Mouse (Mus musculus) MEL-GATA-1-ER (cell line): ENCODE results near the gene Amph.
"Not testable (repeated sequence)": the region's sequence is repeated elsewhere in the genome, so short reads cannot be mapped to it uniquely, and the experiment has no call there.

Experiments
- DNase-seq: peaks from one replicate; pipeline ENCODE4 v3.0.0-alpha.2; 2012; ENCODE audit warnings: low read depth; ENCODE audit errors: extremely low read depth

Amph gene

DNA sequence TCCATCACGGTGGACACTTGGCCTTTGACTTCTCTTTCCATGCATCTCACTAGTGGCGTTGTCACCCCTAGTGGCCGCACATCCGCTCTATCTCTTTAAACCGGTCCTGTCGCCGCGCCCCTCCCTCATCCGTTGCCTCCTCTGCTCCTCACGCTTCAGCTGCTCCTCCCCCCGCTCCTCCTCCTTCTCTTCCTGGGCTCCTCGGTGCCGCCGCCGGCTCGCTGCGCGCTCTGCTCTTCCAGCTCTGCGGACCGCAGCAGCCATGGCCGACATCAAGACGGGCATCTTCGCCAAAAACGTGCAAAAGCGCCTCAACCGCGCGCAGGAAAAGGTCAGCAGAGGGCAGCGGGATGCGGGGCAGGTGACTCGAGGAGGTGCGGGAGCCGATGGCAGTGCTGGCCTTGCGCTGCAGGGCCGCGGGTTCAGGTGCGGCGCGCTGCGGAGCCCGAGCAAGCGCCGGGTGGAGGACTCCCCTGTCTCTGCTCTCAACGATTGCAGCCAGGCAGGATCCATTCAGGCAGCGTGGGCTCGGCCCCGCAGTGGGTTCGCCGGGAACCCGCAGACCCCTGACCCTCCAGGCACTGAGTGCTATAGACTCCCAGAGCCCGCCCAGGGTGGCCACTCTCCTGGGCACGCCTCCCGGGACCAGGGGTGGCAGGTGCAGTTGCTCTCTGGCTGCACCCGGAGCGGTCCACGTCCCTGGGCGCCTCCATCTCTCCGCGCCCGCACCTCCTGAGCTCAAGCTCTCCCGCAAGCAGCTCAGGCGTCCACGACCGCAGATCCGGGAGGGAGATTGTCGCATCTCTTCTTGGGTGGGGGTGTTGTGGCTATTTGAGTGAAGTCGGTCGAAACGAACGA is at the start of gene Amph:
Gene Amph, plus strand, starts transcription at position 35 of the 858 bp plus-strand sequence.
- DNase-seq, result no peak

DNA sequence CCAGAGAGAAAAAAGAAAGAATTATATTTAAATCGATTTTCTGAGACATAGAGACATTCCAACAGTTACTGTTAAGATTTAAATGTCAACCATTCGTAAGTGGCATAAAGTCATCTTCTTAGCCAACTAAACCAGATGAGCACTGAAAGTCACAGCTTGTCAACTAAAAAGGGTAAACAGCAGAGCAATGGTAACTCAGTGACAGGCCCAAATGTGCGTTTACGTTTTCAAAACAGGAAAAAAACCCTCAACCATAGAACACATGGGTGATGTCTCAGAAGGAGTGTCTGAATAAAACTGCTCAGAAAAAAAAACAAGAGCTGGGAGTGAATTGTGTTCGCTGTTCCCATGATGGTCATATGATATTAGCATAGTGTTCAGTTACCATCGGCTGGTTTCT is 44.4 kb upstream of the Amph start:
- DNase-seq, result no peak

DNA sequence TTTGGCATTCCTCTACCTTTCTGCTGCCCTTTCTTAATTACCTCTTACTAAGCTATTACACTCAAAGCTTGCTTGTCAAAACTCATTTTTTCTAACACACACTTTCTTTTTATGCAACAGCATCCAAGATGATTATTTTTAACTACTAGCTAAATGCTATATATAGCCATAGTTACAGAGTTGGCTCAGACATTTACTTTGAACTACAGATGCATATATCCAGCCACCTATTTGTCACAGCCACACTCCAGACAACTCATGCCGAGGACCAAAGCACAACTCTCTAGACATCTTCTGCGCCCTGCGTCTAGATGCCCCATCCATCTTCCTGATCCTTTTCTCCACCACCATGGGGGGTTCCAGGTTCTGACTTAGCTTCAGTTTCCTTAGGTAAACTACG is 33.2 kb upstream of the Amph start:
- DNase-seq, result no peak

DNA sequence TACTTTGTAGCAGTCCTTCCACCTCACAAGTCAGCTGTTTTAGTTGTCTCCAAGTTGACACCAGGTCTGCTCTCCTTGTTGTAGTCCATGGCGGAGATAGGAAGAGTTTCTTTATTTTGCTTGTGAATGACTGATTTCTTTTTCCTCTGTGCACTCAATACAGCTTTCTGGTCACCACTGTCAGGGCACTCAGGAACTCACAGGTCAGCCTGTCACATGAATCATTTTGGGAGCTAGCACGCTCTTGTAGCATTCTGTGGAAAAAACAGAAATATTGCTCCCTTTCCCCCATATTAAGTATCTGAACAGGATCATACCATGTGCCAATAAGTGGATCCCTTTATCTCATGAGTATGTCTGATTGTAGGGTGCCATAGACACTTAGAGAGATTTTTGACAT is 14.8 kb upstream of the Amph start:
- not testable (repeated sequence) for DNase-seq

DNA sequence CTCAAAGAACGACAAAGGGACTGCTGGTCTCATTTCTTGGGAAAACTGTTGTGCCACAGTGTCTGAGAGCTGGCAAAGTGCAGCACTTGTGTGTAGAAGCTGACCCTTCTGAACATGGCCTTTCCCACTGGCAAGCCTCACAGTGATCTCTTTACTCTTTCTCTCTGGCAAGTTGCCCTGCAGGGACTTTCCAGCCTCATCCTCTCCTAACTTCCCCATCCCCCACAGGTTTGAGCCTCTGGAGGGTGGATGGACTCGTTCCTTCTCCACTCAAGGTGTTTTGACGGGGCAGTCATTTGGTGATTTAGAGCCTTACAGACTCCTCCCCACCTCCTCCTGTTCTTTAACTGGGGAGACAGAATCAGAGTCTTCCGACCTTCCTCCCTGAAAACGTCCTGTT is 319 bp upstream of the Amph start:
- no peak for DNase-seq

DNA sequence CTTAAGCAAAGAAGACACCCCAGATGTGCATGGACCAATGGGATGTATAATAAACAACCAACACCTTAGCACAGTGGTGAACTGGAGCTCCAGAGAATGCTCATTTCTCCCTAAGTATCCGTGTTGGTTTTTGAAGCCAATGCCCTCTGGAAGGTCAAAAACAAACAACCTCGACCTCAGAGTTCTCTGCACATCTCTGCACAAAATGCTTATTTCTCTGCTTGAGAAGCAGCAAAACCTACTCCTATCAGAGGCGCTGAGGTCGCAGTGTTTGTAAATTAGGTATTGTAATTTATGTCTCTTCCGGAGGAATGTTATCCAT is 985 bp downstream of the Amph start:
- no peak for DNase-seq

DNA sequence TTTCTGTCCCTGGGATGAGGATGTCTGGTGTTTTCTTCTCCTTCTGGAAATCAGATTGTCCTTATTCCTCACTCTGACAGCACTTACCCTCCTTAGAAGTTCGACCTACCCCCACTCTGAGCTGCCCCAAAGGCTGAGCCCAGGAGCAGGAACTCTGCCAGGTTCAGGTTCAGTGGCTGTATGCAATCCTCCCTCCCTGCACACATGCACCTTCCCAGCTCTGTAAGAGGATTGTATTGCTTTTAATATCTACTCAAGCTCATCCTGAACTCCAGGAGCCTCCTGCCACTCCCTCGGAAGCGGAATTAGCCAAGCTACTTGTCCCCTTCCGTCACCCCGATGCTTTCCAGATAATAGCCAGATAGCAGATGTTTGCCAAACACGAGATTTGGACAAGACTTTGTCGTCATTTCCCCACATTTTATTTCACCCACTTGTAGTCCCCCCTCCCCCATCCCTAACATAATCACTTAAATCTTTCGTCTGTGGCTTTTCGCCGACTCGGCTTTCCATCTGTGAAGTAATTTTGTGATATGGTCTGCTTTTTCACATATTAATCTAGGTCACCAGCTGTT is 1.7 kb downstream of the Amph start:
- no peak for DNase-seq

DNA sequence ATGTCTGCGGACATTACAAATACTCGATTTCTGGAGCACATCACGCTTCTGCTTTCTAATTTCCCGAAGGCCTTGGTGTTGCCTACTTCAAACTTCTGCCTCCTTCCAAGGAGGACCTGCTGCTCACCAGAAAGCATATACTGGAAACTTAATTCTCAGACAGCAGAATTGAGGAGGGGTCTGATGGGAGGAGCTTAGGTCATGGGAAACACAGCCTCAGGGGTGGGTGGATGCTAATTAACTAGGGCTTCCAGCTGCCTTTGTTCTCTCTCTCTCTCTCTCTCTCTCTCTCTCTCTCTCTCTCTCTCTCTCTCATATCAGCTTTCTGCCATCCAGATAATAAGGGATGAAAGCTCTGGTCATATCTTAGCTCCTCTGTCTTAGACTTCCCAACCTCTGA is 5.6 kb downstream of the Amph start:
- DNase-seq, result no peak

DNA sequence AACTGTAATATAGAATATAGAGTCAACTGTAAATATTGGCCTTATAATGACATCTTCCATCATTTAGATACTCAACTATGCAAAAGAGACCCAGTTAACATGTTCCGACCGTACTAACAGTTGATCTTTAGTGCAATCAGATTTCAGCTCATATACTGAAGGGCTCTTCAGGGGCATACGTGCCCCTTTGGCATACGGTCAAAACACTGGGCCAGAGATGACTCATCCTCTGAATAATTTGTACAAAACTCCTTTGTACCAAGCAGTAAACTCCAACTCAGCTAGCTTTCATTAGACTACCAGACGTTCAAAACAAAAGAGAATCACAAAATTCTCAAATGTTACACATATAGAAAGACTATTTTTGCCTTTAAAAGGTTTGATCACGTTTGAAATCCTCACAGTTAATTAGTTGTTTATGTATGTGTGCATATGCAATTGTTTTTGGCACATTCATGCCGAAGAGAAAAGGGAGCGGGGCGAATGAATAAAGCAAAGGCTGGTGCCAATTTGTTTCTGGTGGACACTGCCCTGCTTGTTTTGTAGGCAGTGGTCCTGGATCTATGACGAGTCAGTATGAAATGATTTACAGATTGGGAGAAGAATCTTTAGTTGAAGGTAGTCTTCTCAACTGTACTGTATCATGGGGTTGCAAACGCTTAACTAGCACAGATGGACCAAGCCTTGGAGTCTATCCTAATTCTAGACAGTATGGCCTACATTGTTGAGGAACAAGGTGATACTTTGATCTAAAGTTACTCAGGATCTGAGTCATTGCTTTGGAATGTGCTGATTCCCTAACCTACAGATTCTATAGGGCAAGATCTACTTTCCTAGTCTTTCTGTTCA is 8.3 kb downstream of the Amph start:
- no peak for DNase-seq

DNA sequence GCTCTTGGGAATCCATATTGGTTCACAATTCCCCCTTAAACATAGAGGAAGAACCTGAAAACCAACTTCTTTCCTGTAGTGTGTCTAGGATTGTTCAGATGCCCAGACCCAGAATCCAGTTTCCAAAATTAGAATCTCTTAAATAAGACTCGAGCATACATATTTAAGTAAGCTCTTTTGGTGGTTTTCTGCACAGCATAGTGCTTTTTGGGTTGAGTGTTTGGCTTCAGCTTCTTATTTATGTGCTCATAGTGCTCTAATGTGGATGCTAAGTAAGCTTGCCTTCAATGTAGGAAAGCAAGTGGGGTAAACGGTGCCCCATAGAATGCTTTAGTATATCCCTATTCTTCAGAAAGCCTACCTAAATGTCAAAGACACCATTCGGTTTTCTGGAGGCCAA is 9.0 kb downstream of the Amph start:
- DNase-seq, result no peak

DNA sequence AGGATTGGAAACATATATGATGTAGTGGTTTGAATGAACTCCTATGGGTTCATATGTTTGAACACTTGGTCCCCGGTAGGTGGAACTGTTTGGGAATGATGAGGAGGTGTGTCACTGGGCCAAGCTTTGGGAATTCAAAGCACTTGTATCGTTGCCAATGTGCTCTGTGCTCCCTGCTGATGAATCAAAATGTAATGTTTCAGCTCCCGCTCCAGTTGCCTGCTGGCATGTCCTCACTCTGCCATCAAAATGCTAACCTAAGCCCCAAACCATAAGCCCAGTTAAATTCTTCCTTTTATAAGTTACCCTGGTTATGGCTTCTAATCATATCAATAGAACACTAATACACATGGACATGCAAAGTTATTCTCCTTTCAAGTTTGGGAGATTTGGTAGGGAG is 24.6 kb downstream of the Amph start:
- no peak for DNase-seq

DNA sequence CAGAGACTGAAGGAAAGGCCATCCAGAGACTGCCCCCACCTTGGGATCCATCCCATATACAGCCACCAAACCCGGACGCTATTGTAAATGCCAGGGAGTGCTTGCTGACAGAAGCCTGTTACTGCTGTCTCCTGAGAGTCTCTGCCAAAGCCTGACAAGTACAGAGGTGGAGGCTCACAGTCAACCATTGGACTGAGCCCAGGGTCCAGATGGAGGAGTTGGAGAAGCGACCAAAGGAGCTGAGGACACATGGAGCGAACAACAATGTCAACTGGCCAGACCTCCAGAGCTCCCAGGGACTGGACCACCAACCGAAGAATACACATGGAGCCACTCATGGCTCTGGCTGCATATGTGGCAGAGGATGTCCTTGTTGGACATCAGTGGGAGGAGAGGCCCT is 26.3 kb downstream of the Amph start:
- no peak for DNase-seq

DNA sequence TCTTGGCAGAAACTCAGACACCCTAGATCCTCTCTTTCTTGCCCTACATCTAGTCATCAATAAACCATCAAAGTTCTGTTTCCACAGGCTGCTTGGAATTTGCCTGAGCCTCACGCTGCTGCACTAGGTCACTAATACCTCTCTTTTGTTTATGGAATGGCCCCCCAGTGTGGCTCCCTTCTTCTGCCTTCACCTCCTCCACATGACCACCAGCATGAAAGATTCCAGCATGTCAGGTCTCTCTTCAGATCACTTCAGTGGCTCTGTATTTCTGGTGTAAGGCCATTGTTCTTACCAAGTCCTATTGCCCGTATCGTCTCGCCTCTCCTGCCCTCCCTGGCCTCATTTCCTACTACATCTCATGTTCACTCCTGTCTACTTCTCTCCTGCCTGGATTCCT is 39.3 kb downstream of the Amph start:
- DNase-seq, result no peak

DNA sequence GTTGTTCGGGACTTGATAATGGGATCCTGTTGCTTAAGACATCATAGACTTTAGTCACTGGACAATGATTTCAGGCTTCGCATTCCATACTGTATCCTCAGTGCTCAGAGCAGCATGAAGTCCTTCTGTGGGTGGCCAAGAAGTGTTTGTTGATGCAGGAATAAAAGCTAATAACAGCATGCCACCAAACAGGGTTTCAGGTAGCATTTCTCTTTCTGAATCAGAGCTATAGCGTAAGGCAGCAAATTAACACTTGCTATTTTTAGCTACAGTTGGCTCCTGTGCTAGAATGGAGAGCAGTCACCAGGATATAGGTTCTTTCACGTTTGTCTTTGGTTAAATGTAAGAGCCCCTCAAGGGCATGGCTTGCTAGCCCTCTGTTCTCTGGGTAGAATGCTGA is 40.3 kb downstream of the Amph start:
- no peak for DNase-seq

DNA sequence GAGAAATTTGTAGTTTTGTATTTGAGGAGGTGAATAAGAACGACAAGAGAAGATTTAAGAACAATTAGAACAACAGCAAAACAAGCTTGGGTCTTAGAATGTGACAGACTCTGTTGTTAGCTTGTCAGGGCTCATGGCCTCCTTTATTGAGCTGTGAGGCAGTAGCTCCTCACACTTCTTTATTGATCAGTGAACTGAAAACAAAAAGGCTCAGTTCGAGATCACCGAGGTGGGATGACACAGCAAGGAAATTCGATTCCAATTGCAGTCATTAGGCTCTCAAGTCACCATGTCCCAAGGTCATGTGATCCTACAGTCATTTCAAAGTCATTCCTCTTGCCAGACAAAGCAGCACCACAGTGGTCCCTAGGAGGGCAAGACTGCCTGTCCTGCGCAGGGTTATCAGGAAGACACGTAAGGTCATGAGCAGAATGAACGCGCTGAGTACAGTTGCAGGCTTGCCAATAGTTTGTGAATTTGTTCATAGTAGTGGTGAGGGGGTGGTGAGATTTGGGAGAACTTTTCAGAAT is 41.2 kb downstream of the Amph start:
- no peak for DNase-seq

DNA sequence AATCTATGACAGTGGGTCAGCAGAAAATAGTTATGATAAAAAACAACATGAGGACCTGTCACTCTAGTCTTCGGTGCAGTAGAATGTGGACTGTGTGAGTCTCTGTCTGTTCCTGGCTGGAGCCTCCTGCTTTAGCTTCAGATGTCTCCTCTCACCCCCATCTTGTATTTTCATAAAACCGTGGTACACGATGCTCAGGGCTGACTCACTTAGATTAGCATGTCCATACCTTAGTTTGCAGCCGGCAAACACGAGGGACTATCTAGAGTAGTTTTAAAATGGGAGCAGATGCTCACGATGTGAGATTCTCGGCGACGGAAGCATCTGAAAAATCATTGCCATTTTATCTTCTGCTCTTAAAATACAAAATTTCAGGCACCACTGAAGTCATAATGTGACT is 54.5 kb downstream of the Amph start:
- DNase-seq, result no peak

DNA sequence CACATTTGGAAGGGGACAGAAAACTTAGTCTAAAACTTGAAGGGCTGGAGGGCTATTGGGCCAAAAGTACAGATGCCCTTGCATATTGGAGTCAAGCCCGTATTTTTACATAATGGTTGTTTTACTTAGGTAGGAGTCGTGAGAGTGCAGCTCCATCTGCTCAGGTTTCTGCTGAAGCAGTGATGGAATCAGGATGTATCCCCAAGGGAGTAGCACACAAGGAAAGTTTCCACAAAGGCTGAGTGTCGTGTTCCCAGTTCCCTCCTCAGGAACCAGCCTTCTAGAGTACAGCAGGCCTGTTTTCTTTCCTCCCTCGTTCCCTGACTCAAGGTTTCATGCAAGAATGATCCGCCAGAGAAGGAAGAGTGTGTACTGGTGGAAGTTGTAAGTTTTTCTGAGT is 56.4 kb downstream of the Amph start:
- DNase-seq, result no peak

DNA sequence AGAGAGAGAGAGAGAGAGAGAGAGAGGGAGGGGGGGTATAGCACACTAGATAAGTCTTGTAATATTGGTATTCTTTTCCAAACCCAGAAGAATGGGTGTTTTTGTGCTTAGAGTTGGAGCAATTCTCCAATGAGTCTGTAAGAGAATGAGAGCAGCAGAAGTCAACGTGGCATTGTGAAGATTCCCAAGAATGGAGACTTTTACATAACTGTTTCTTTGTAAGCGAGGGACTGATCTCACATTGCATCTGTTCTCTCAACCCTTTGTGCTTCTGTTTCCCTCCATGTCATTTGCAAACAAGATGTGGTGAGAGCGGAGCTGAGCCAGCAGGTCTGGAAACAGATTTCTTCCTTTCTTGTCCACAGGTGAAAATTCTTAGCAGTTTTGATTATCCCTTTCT is 60.4 kb downstream of the Amph start:
- no peak for DNase-seq

DNA sequence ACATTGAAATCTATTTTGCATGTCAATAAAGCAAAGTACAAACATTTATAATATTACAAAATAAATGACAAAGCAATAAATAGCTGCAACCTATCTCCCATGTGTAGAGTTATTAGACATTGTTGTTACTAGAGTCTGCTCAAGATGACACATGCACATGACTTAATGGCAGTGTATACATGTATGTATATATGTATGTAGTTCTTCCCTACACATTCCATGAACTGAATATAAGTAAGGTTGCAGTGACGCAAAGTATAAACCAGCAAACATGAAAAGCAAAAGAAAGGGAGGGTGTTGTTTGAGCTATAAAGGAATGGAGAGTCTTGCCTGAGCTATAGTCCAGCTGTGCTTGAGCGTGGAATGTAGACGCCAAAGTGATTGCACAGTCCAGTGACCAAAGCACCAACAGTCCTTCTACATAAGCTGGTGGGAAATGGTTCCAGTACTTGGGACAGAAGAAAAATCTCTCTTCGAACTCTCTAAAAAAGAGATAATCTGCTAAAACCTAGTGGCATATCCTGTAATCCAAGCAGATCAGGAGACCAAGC is 66.9 kb downstream of the Amph start:
- no peak for DNase-seq

DNA sequence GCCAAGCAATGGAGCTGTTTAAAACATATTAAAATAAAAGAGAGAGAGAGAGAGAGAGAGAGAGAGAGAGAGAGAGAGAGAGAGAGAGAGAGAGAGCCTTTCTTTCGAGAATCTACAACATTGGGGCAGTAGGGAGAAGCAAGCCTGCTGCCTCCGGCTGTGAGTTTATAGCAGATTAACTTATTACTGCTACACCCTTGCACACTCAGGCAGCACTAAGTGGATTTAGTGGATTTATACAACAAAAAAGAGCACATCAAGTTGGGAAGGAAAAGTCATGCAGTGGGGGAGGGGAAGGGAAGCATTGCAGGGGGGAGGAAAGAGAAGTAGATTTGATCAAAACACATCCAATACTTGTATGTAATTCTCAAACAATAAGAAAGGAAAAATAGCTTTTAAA is 73.5 kb downstream of the Amph start:
- no peak for DNase-seq

DNA sequence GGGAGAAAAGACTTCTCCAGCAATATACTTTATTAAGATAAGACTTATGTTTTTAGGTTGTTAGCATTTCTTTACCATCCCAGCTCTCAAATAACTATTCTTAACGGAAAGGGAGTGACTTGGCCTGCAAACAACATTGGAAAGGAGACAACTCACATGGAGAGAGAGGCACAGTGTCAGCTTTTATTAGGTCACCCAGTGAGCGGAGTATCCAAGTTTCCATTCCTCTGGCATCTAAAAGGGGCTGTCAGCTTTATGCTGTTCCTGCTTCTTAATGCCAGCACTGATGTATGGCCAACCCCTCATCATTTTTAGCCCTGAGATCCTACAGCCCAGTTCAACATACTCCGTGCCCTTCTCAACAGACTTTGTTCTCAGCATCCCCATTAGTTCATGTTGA is 74.3 kb downstream of the Amph start:
- no peak for DNase-seq

DNA sequence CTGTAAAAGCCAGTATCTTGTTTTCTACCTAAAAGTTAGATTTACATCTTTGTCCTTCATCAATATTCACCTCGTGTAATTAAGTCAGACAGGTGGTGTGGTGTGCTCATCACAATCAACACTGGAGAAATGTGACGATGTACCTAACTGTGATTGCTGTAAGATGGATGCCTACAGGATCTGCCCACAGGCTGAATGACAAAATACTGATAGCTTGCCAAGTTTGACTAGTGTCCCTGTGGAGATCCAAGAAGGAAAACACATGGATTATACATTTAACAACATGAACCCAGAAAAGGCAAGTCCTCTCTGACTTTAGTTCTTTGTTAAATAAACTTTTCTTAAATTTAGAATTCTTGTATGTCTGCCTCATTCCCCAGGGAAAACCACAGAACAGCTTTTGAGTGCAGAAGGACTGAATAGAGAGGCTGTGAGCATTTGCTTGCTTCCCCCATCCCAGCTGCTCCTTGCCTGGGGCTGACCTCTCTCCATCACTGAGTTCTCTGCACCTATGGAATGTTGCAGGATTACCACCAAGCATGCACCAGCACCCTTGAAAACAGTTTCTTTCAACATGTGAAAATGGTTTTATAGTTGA is 77.2 kb downstream of the Amph start:
- DNase-seq, result no peak
